Mouse (Mus musculus) stomach, postnatal 0 days (tissue): ENCODE results near the gene Tpm4.

ENCODE experiments used
- CTCF ChIP-seq: IDR thresholded peaks from 2 replicates; pipeline ENCODE4 v1.5.1; 2016; ENCODE audit warnings: antibody characterized with exemption, low read depth, mild to moderate bottlenecking, moderate library complexity
- EP300 ChIP-seq: optimal IDR thresholded peaks from 2 replicates; pipeline ENCODE3; 2016; ENCODE audit warnings: antibody characterized with exemption

GRCm38 (mm10) chr8:72151418-72152078 is 16.8 kb downstream of the Tpm4 start:
- TF ChIP-seq CTCF (no peak), EP300 (no peak)
